Comparison of ENCODE assay signal across 8 mouse cellular contexts in the genomic region with DNA sequence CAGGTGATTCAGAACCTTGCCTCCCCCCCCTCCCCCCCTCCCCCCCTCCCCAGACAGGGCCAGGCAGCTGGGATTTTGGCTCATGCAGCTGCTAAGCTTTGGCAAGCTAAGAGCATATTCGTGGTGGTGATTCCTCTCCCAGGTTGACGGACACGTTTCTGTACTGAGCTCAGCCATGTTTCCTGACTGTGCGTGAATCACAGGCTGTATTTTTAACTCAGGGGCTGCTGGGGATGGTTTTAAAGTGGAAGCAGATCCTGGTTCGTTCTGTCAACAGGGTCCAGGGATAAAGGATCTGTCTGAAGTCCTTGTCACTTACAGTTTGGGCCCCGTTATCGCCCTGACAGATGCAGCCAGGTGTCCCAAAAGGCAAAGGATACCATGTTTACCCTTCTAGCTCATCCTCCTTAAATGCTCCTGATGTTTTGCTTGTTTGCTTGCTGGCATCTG. TPM values are rescaled to one million over a fixed set of nuclear protein-coding genes. Genes with fewer than 3 reads are reported as not detected.
DNase-seq lines count a peak whose midpoint lies in the region; ATAC-seq and TF ChIP-seq lines count a peak whose summit lies in the region.

No protein-coding gene starts in this region.

- peak overlapping the region; percentile 67 for H3K27ac ChIP-seq in MEL (ENCODE audit: control insufficient read depth, low read depth, low read length)
- peak overlapping the region; percentile 95 for H3K27ac ChIP-seq in forebrain, embryonic 10.5 days
- peak overlapping the region; percentile 99 for H3K27ac ChIP-seq in limb, embryonic 12.5 days
- H3K27ac ChIP-seq in stomach, postnatal 0 days (replicated peaks): peak overlapping the region; percentile 97

- no peak for ATAC-seq in limb, embryonic 12.5 days (ENCODE audit: insufficient number of reproducible peaks, insufficient read depth, low FRiP score, low TSS enrichment, low read depth)
- no peak for ATAC-seq in stomach, postnatal 0 days (ENCODE audit: low FRiP score, low TSS enrichment)

- no peak for TF ChIP-seq RAD21 in MEL (IDR thresholded peaks at IDR 0.05; ENCODE audit: low read depth, low read length)

- peak overlapping the region; percentile 55 for H3K9ac ChIP-seq in MEL (ENCODE audit: control insufficient read depth, low read depth, low read length, poor library complexity, severe bottlenecking)
- H3K9ac ChIP-seq in limb, embryonic 12.5 days (replicated peaks): 0 out of 2 replicates have a peak overlapping the region, but pooled peaks have one; percentile 23
- peak overlapping the region; percentile 3; the same call in 1 of the 2 replicates for H3K9ac ChIP-seq in stomach, postnatal 0 days (ENCODE audit: low read length)

- peak overlapping the region; percentile 65 for H3K4me2 ChIP-seq in limb, embryonic 12.5 days
- no peak overlapping the region for H3K4me2 ChIP-seq in stomach, postnatal 0 days (replicated peaks; ENCODE audit: low read depth)

- TF ChIP-seq EP300 in MEL (IDR thresholded peaks at IDR 0.05; ENCODE audit: low read depth in 1 of 2, low read length in 2 of 2): no peak
- no peak for TF ChIP-seq EP300 in stomach, postnatal 0 days (optimal IDR thresholded peaks at IDR 0.05)

- WGBS in forebrain, embryonic 10.5 days: 25% methylated on average over 7 of the region's 7 CpGs
- WGBS in limb, embryonic 12.5 days: 17% methylated on average over 7 of the region's 7 CpGs
- WGBS in stomach, postnatal 0 days: 16% methylated on average over 7 of the region's 7 CpGs

- H3K4me1 ChIP-seq in MEL (ENCODE audit: control insufficient read depth in 1 of 2, insufficient read depth in 2 of 2, low read length in 2 of 2): peaks cover 13 to 43% of the 10 kb centered on the region in 2 experiments
- H3K4me1 ChIP-seq in forebrain, embryonic 10.5 days: peaks cover 89% of the 10 kb centered on the region
- peaks cover 90% of the 10 kb centered on the region for H3K4me1 ChIP-seq in limb, embryonic 12.5 days (replicated peaks)
- H3K4me1 ChIP-seq in stomach, postnatal 0 days (replicated peaks; ENCODE audit: control insufficient read depth, insufficient read depth): peaks cover 20% of the 10 kb centered on the region

- no peaks in the 10 kb centered on the region for H3K27me3 ChIP-seq in MEL (ENCODE audit: control insufficient read depth in 1 of 2, insufficient read depth in 2 of 2, low read length in 2 of 2)
- no peaks in the 10 kb centered on the region for H3K27me3 ChIP-seq in forebrain, embryonic 10.5 days (ENCODE audit: poor library complexity, severe bottlenecking)
- H3K27me3 ChIP-seq in limb, embryonic 12.5 days: no peaks in the 10 kb centered on the region
- H3K27me3 ChIP-seq in stomach, postnatal 0 days (ENCODE audit: control insufficient read depth, insufficient read depth, low read length): no peaks in the 10 kb centered on the region

- H3K9me3 ChIP-seq in MEL (replicated peaks; ENCODE audit: insufficient read depth, low read length): no peaks in the 10 kb centered on the region
- H3K9me3 ChIP-seq in forebrain, embryonic 10.5 days: no peaks in the 10 kb centered on the region
- no peaks in the 10 kb centered on the region for H3K9me3 ChIP-seq in limb, embryonic 12.5 days
- H3K9me3 ChIP-seq in stomach, postnatal 0 days (ENCODE audit: control insufficient read depth, low read length): no peaks in the 10 kb centered on the region

- peaks cover 0 to 41% of the 10 kb centered on the region in 2 experiments; a peak in 2 of 4 replicates for H3K36me3 ChIP-seq in MEL (ENCODE audit: control insufficient read depth in 1 of 2, insufficient read depth in 2 of 2, low read length in 2 of 2)
- H3K36me3 ChIP-seq in forebrain, embryonic 10.5 days (replicated peaks): no peaks in the 10 kb centered on the region
- H3K36me3 ChIP-seq in limb, embryonic 12.5 days: no peaks in the 10 kb centered on the region
- H3K36me3 ChIP-seq in stomach, postnatal 0 days (ENCODE audit: control insufficient read depth, insufficient read depth, low read length): no peaks in the 10 kb centered on the region

- no peak for TF ChIP-seq CTCF in MEL (IDR thresholded peaks at IDR 0.05 in 2 of 3, conservative IDR thresholded peaks at IDR 0.05 in 1 of 3; ENCODE audit: control insufficient read depth in 1 of 3, insufficient read depth in 1 of 3, low read depth in 2 of 3, low read length in 3 of 3, poor library complexity in 1 of 3, severe bottlenecking in 1 of 3)
- TF ChIP-seq CTCF in stomach, postnatal 0 days (IDR thresholded peaks at IDR 0.05; ENCODE audit: low read depth): no peak

- peaks cover 5% of the 10 kb centered on the region for H3K79me2 ChIP-seq in MEL (ENCODE audit: control insufficient read depth, insufficient read depth, low read length, poor library complexity)

- TF ChIP-seq POLR2A in MEL (IDR thresholded peaks at IDR 0.05; ENCODE audit: control insufficient read depth in 1 of 2, insufficient read depth in 1 of 2, low read depth in 1 of 2, low read length in 2 of 2, poor library complexity in 1 of 2): no peak

- peak overlapping the region; percentile 49 to 68 for H3K4me3 ChIP-seq in MEL (ENCODE audit: control insufficient read depth in 1 of 2, insufficient read depth in 1 of 2, low read depth in 2 of 2, low read length in 2 of 2)
- peak overlapping the region; percentile 20 for H3K4me3 ChIP-seq in forebrain, embryonic 10.5 days
- H3K4me3 ChIP-seq in limb, embryonic 12.5 days (replicated peaks): 0 out of 2 replicates have a peak overlapping the region, but pooled peaks have one; percentile 0
- no peak overlapping the region for H3K4me3 ChIP-seq in stomach, postnatal 0 days (ENCODE audit: low read depth, low read length)

- peak; percentile 40 for DNase-seq in kidney, adult 9 months
- DNase-seq in kidney, postnatal 25 days: no peak
- no peak for DNase-seq in MEL (ENCODE audit: low read depth, low spot score)
- no peak for DNase-seq in forebrain, embryonic 10.5 days (ENCODE audit: extremely low spot score, low spot score)
- DNase-seq in stomach, postnatal 0 days (ENCODE audit: low spot score): peak; percentile 42
- DNase-seq in natural killer cell, adult 2 months (ENCODE audit: low spot score in 2 of 2): no peak
- DNase-seq in kidney, postnatal 14 days: no peak

TF ChIP-seq in MEL, 35 proteins besides CTCF, POLR2A, EP300 and RAD21:
- TF ChIP-seq CHD2 (IDR thresholded peaks at IDR 0.05; ENCODE audit: low read length): no peak
- no peak for TF ChIP-seq KAT2A (conservative IDR thresholded peaks at IDR 0.05; ENCODE audit: low read depth, low read length)
- TF ChIP-seq TCF12 (IDR thresholded peaks at IDR 0.05; ENCODE audit: low read depth, low read length): no peak
- TF ChIP-seq SMC3 (IDR thresholded peaks at IDR 0.05; ENCODE audit: low read depth, low read length): no peak
- TF ChIP-seq E2F4 (IDR thresholded peaks at IDR 0.05; ENCODE audit: borderline replicate concordance, low read depth, low read length): no peak
- TF ChIP-seq GATA1 (IDR thresholded peaks at IDR 0.05; ENCODE audit: low read depth, low read length): no peak
- TF ChIP-seq NELFE (IDR thresholded peaks at IDR 0.05; ENCODE audit: low read depth, low read length): no peak
- no peak for TF ChIP-seq MYB (IDR thresholded peaks at IDR 0.05; ENCODE audit: low read depth, low read length)
- TF ChIP-seq TAL1 (IDR thresholded peaks at IDR 0.05; ENCODE audit: low read length): no peak
- TF ChIP-seq TBP (IDR thresholded peaks at IDR 0.05; ENCODE audit: low read depth, low read length): no peak
- no peak for TF ChIP-seq MYC (IDR thresholded peaks at IDR 0.05; ENCODE audit: low read depth, low read length)
- TF ChIP-seq ZMIZ1 (IDR thresholded peaks at IDR 0.05; ENCODE audit: low read depth, low read length): no peak
- TF ChIP-seq CHD1 (IDR thresholded peaks at IDR 0.05; ENCODE audit: low read depth, low read length): no peak
- TF ChIP-seq MAX (IDR thresholded peaks at IDR 0.05; ENCODE audit: low read length): no peak
- TF ChIP-seq ELF1 (IDR thresholded peaks at IDR 0.05; ENCODE audit: low read depth, low read length): no peak
- TF ChIP-seq ZKSCAN1 (IDR thresholded peaks at IDR 0.05; ENCODE audit: low read depth, low read length): no peak
- TF ChIP-seq NRF1 (IDR thresholded peaks at IDR 0.05; ENCODE audit: insufficient read depth, low read depth, low read length, poor library complexity, severe bottlenecking): no peak
- TF ChIP-seq BHLHE40 (IDR thresholded peaks at IDR 0.05; ENCODE audit: borderline replicate concordance, low read depth, low read length): no peak
- TF ChIP-seq GABPA (IDR thresholded peaks at IDR 0.05; ENCODE audit: low read depth, low read length): no peak

RNA-seq across cellular contexts. Expression of gene Irf2bpl, which starts 11.9 kb away (rescaled TPM):
- total RNA-seq in MEL (2012; rRNA removed): 6.9 and 8.2 TPM in 2 replicates
- 1 to 10 TPM in 1 of 2 experiments, not detected in 1; 8.0 TPM for polyA plus RNA-seq in MEL (2012; ENCODE audit: insufficient read depth in 1 of 2, insufficient read length in 2 of 2, low read depth in 1 of 2, low replicate concordance in 2 of 2, missing spikeins in 1 of 2)
- polyA plus RNA-seq in forebrain, embryonic 10.5 days (2016; fragmentation: Nextera tagmentation; extraction: Ambion mirVana): 20.5 and 22.6 TPM in 2 replicates
- polyA plus RNA-seq in limb, embryonic 12.5 days (2016; fragmentation: Nextera tagmentation; extraction: Ambion mirVana): 55.7 and 57.2 TPM in 2 replicates
- polyA plus RNA-seq in stomach, postnatal 0 days (2015; fragmentation: Nextera tagmentation; extraction: Ambion mirVana): 19.1 and 19.8 TPM in 2 replicates

RNA-seq across cellular contexts. Expression of gene Cipc, which starts 50.4 kb away (rescaled TPM):
- total RNA-seq in MEL (2012; rRNA removed): 22.5 and 24.8 TPM in 2 replicates
- 10 to 100 TPM; 27.5 to 98.1 TPM for polyA plus RNA-seq in MEL (2012; ENCODE audit: insufficient read depth in 1 of 2, insufficient read length in 2 of 2, low read depth in 1 of 2, low replicate concordance in 2 of 2, missing spikeins in 1 of 2)
- 39.1 and 40.4 TPM in 2 replicates for polyA plus RNA-seq in forebrain, embryonic 10.5 days (2016; fragmentation: Nextera tagmentation; extraction: Ambion mirVana)
- polyA plus RNA-seq in limb, embryonic 12.5 days (2016; fragmentation: Nextera tagmentation; extraction: Ambion mirVana): 30.8 and 33.1 TPM in 2 replicates
- polyA plus RNA-seq in stomach, postnatal 0 days (2015; fragmentation: Nextera tagmentation; extraction: Ambion mirVana): 10.1 and 10.8 TPM in 2 replicates

Comparison
In these comparisons a context has a peak if more than half of its experiments do, and no peak if none do; other contexts are left out.
1. DNase-seq: peak in kidney, adult 9 months (single experiment) and stomach, postnatal 0 days (single experiment); none in kidney, postnatal 25 days (0 of 2), MEL (single experiment), forebrain, embryonic 10.5 days (single experiment), natural killer cell, adult 2 months (0 of 2) and kidney, postnatal 14 days (single experiment).
2. H3K9ac ChIP-seq: peak in every context shown above with its lines; median percentile 55 in MEL; 23 in limb, embryonic 12.5 days; 3 in stomach, postnatal 0 days.
3. Peak in every context shown above with its lines, with median percentiles within 50 percentile points of each other: H3K27ac ChIP-seq.